Mouse (Mus musculus): ENCODE results near the gene Ctu1. TPM values are rescaled to one million over a fixed set of nuclear protein-coding genes. Genes with fewer than 3 reads are reported as not detected.

The Ctu1 gene
- polyA plus RNA-seq (2012; ENCODE audit: low replicate concordance), result 10.6 and 22.0 TPM in 2 replicates

DNA sequence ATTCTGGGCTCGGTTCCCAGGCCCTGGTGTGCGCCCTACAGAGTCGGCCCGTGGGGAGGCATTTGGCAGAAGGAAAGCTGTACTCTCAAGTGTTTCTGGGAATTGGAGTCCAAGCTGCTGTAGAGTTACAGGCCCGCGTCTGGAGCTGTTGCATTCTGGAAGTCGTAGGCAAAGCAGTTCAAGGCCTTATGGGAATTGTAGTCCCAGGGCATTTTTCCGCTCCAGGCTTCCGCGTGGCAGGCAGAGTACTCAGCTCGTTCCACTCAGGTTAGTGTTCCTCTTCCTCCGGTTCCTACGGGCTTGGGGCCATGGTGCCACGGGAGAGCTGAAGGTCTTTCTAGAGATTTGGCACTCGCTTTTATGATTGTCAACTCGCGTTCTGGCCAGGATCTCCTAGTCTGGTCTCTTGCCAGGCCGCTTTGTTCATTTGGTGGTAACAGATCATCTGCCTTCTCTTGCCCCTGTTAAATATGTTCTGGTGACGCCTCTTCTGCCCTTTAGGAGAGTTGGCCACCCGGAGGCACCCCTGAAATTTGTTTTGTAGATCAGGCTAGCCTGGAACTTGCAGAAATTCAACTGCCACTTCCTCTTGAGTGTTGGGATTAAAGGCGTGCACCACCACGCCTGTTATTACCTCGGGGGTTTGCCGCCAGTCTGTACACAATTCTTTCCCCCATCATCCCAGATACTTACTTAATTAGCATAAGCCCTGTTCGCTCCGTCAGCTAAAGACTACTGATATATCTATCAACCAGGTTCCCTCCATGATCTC lies at the start of gene Ctu1:
TSS of gene Ctu1 (plus strand) at position 208 of the 772 bp plus-strand sequence.

GRCm38 (mm10) chr7:43634500-43634899 lies 37.3 kb upstream of the Ctu1 start, which contains the start of gene Ceacam18:
TSS of gene Ceacam18 (plus strand) at chr7:43634707.

DNA sequence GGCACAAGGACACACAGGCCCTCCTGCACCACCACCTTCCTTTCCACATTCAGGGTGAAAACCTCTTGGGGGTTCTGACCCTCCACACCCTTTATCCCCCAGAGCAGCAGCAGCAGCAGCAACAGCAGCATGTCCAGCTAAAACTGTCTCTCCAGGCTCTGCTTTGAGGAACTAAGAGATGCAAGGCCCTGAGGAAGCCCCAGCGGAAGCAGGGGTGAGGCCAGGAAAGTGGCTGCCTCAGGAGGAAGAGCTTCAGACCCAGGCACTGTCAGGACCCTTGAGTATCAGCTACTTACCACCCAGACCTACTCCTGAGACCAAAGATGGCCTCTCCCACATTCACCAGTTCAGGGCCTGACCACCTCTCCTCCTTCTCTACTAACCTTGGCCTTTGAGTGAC lies 11.8 kb upstream of the Ctu1 start, which contains the start of gene Siglece:
TSS of gene Siglece (minus strand) at position 160 of the 400 bp plus-strand sequence.

GRCm38 (mm10) chr7:43690118-43690517 lies 18.3 kb downstream of the Ctu1 start, which contains the start of gene Klk14:
TSS of gene Klk14 (plus strand) at chr7:43690418.

GRCm38 (mm10) chr7:43712267-43712666 lies 40.5 kb downstream of the Ctu1 start, which contains the start of gene Klk13:
TSS of gene Klk13 (plus strand) at chr7:43712567.

Other genes with a start within 250 kb of the Ctu1 start
- 0.07 and 0.27 TPM in 2 replicates for gene Lim2, start 244.3 kb upstream of the Ctu1 start, polyA plus RNA-seq (2012; ENCODE audit: low replicate concordance)
- 14.5 and 30.8 TPM in 2 replicates for gene Nkg7, start 234.9 kb upstream of the Ctu1 start, polyA plus RNA-seq (2012; ENCODE audit: low replicate concordance)
- gene Cldnd2, start 231.2 kb upstream of the Ctu1 start, polyA plus RNA-seq (2012; ENCODE audit: low replicate concordance), result 0.22 and 0.27 TPM in 2 replicates
- gene Etfb, start 227.9 kb upstream of the Ctu1 start, polyA plus RNA-seq (2012; ENCODE audit: low replicate concordance), result 49.3 and 54.9 TPM in 2 replicates
- gene Gm45233, start 227.9 kb upstream of the Ctu1 start, polyA plus RNA-seq (2012; ENCODE audit: low replicate concordance), result not detected in 2 replicates
- gene Vsig10l, start 208.9 kb upstream of the Ctu1 start, polyA plus RNA-seq (2012; ENCODE audit: low replicate concordance), result 14.9 and 39.1 TPM in 2 replicates
- 0.04 and 0.28 TPM in 2 replicates for gene Iglon5, start 181.9 kb upstream of the Ctu1 start, polyA plus RNA-seq (2012; ENCODE audit: low replicate concordance)
- 0.07 TPM in 1 of 2 replicates, not detected in the other for gene 4931406B18Rik, start 166.1 kb upstream of the Ctu1 start, polyA plus RNA-seq (2012; ENCODE audit: low replicate concordance)
- gene Cd33, start 127.6 kb upstream of the Ctu1 start, polyA plus RNA-seq (2012; ENCODE audit: low replicate concordance), result 11.3 and 17.5 TPM in 2 replicates
- gene Zfp658, start 109.8 kb upstream of the Ctu1 start, polyA plus RNA-seq (2012; ENCODE audit: low replicate concordance), result 1.1 and 1.3 TPM in 2 replicates
- gene Zfp719, start 92.4 kb upstream of the Ctu1 start, polyA plus RNA-seq (2012; ENCODE audit: low replicate concordance), result 0.33 and 0.56 TPM in 2 replicates
- gene Zfp819, start 64.8 kb upstream of the Ctu1 start, polyA plus RNA-seq (2012; ENCODE audit: low replicate concordance), result not detected in 2 replicates
- gene Ceacam18, start 37.3 kb upstream of the Ctu1 start, polyA plus RNA-seq (2012; ENCODE audit: low replicate concordance), result not detected in 2 replicates
- 8.8 and 9.1 TPM in 2 replicates for gene Siglece, start 11.9 kb upstream of the Ctu1 start, polyA plus RNA-seq (2012; ENCODE audit: low replicate concordance)
- gene Klk14, start 18.4 kb downstream of the Ctu1 start, polyA plus RNA-seq (2012; ENCODE audit: low replicate concordance), result 0.09 TPM in 1 of 2 replicates, not detected in the other
- gene Klk13, start 40.6 kb downstream of the Ctu1 start, polyA plus RNA-seq (2012; ENCODE audit: low replicate concordance), result not detected in 2 replicates
- not detected in 2 replicates for gene Klk12, start 96.9 kb downstream of the Ctu1 start, polyA plus RNA-seq (2012; ENCODE audit: low replicate concordance)
- not detected in 2 replicates for gene Klk11, start 102.6 kb downstream of the Ctu1 start, polyA plus RNA-seq (2012; ENCODE audit: low replicate concordance)
- not detected in 2 replicates for gene Klk10, start 109.0 kb downstream of the Ctu1 start, polyA plus RNA-seq (2012; ENCODE audit: low replicate concordance)
- not detected in 2 replicates for gene Klk9, start 119.9 kb downstream of the Ctu1 start, polyA plus RNA-seq (2012; ENCODE audit: low replicate concordance)
- gene Klk8, start 125.6 kb downstream of the Ctu1 start, polyA plus RNA-seq (2012; ENCODE audit: low replicate concordance), result 37.9 and 39.2 TPM in 2 replicates
- gene Klk7, start 139.3 kb downstream of the Ctu1 start, polyA plus RNA-seq (2012; ENCODE audit: low replicate concordance), result 0.08 TPM in 1 of 2 replicates, not detected in the other
- not detected in 2 replicates for gene Klk6, start 152.5 kb downstream of the Ctu1 start, polyA plus RNA-seq (2012; ENCODE audit: low replicate concordance)
- gene Klk5, start 170.0 kb downstream of the Ctu1 start, polyA plus RNA-seq (2012; ENCODE audit: low replicate concordance), result not detected in 2 replicates
- 0.47 and 0.77 TPM in 2 replicates for gene Klk4, start 209.1 kb downstream of the Ctu1 start, polyA plus RNA-seq (2012; ENCODE audit: low replicate concordance)